Mouse (Mus musculus) bone marrow macrophage, adult 2 months (primary cell): ENCODE results near the gene Snx17.

Experiments
- CTCF ChIP-seq: IDR thresholded peaks from 2 replicates; pipeline ENCODE4 v1.5.1; 2012; ENCODE audit warnings: low read depth, mild to moderate bottlenecking, low read length, moderate library complexity
- POLR2A ChIP-seq: IDR thresholded peaks from 2 replicates; pipeline ENCODE4 v1.6.1; 2012; ENCODE audit warnings: mild to moderate bottlenecking, low read depth, low read length, borderline replicate concordance

- TF ChIP-seq CTCF (no peak), POLR2A (no peak)
Observed at GRCm38 (mm10) chr5:31219474-31219873, 26.4 kb downstream of the Snx17 start.
